Mouse (Mus musculus): ENCODE measurements around the gene Map1s. TPM values are rescaled to one million over a fixed set of nuclear protein-coding genes. Genes with fewer than 3 reads are reported as not detected.

Map1s gene
- polyA plus RNA-seq, 1 experiment = 18.4 TPM

GRCm38 (mm10) chr8:70912955-70913354, 7.2 kb downstream of the Map1s start:
- no peak for TF ChIP-seq POLR2A (IDR thresholded peaks at IDR 0.05; ENCODE audit: low read depth, low read length)
- TF ChIP-seq CTCF (conservative IDR thresholded peaks at IDR 0.05; ENCODE audit: insufficient read depth, insufficient read length, low read depth, low read length) = no peak
- Histone ChIP-seq H3K4me1 (ENCODE audit: control insufficient read depth, insufficient read depth, low read length) (no peaks in the 10 kb centered on the region), H3K4me3 (ENCODE audit: insufficient read depth, low read depth, low read length) (no peak overlapping the region), H3K27me3 (replicated peaks; ENCODE audit: control insufficient read depth, insufficient read depth, low read length) (no peaks in the 10 kb centered on the region), H3K27ac (ENCODE audit: insufficient read depth, low read depth, low read length) (no peak overlapping the region), H3K36me3 (ENCODE audit: control insufficient read depth, insufficient read depth, low read length) (no peaks in the 10 kb centered on the region; the same call in none of the 2 replicates)
- WGBS = 95% methylated on average over 30 of the region's 30 CpGs
- no peak for DNase-seq

DNA sequence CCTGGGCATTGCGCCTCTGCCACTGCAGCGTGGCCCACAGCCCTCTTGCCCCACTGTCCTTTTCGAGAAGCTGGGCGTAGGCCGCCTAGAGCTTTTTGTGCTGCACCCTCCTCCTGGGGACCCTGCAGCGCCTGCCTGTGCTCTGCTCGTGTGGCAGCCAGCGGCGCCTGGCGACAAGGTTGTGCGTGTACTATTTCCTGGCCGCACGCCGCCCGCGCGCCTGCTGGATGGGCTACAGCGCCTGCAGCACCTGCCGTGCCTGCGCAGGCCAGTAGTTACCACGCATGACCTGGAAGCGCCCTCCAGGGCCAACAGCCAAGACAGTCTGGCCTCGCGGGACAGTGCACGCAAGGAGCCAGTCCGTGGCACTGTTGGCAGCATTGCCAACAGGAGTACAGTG, 7.8 kb downstream of the Map1s start:
- WGBS = 91% methylated on average over 26 of the region's 26 CpGs
- no peak for DNase-seq
- Histone ChIP-seq H3K27ac (ENCODE audit: insufficient read depth, low read depth, low read length) (no peak overlapping the region), H3K4me3 (ENCODE audit: insufficient read depth, low read depth, low read length) (no peak overlapping the region), H3K36me3 (ENCODE audit: control insufficient read depth, insufficient read depth, low read length) (no peaks in the 10 kb centered on the region; the same call in none of the 2 replicates), H3K27me3 (replicated peaks; ENCODE audit: control insufficient read depth, insufficient read depth, low read length) (no peaks in the 10 kb centered on the region), H3K4me1 (ENCODE audit: control insufficient read depth, insufficient read depth, low read length) (no peaks in the 10 kb centered on the region)
- TF ChIP-seq CTCF (conservative IDR thresholded peaks at IDR 0.05; ENCODE audit: insufficient read depth, insufficient read length, low read depth, low read length) (no peak), POLR2A (IDR thresholded peaks at IDR 0.05; ENCODE audit: low read depth, low read length) (no peak)

DNA sequence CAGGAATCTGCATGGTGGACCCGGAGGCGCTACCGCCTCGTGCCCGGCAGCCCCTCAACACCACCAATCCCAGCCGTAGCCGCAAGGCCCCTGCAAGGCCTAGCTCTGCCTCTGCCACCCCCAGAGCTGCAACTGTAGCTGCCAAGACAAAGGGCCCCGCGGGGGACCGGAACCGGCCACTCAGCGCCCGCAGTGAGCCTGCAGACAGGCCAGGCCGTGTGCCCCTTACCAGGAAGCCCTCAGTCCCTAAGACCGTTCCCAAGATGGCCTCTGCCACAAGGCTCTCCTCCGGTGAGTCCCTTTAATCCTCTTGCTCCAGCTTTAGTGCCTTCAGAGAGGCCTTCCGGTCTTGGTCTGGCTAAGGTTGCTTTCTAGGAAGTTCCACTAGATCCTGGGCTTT, 9.0 kb downstream of the Map1s start:
- DNase-seq = no peak
- no peak overlapping the region for H3K4me3 ChIP-seq (ENCODE audit: insufficient read depth, low read depth, low read length)
- no peaks in the 10 kb centered on the region for H3K27me3 ChIP-seq (replicated peaks; ENCODE audit: control insufficient read depth, insufficient read depth, low read length)
- no peaks in the 10 kb centered on the region for H3K4me1 ChIP-seq (ENCODE audit: control insufficient read depth, insufficient read depth, low read length)
- no peaks in the 10 kb centered on the region; the same call in none of the 2 replicates for H3K36me3 ChIP-seq (ENCODE audit: control insufficient read depth, insufficient read depth, low read length)
- H3K27ac ChIP-seq (ENCODE audit: insufficient read depth, low read depth, low read length) = no peak overlapping the region
- WGBS = 95% methylated on average over 17 of the region's 17 CpGs
- TF ChIP-seq POLR2A (IDR thresholded peaks at IDR 0.05; ENCODE audit: low read depth, low read length) (no peak), CTCF (conservative IDR thresholded peaks at IDR 0.05; ENCODE audit: insufficient read depth, insufficient read length, low read depth, low read length) (no peak)

- TF ChIP-seq CTCF (conservative IDR thresholded peaks at IDR 0.05; ENCODE audit: insufficient read depth, insufficient read length, low read depth, low read length) (no peak), POLR2A (IDR thresholded peaks at IDR 0.05; ENCODE audit: low read depth, low read length) (no peak)
- 86% methylated on average over 9 of the region's 9 CpGs for WGBS
- no peaks in the 10 kb centered on the region for H3K27me3 ChIP-seq (replicated peaks; ENCODE audit: control insufficient read depth, insufficient read depth, low read length)
- DNase-seq = no peak
- H3K4me1 ChIP-seq (ENCODE audit: control insufficient read depth, insufficient read depth, low read length) = no peaks in the 10 kb centered on the region
- H3K27ac ChIP-seq (ENCODE audit: insufficient read depth, low read depth, low read length) = no peak overlapping the region
- no peaks in the 10 kb centered on the region for H3K36me3 ChIP-seq (ENCODE audit: control insufficient read depth, insufficient read depth, low read length)
- no peak overlapping the region for H3K4me3 ChIP-seq (ENCODE audit: insufficient read depth, low read depth, low read length)
Observed at GRCm38 (mm10) chr8:70920049-70920922, 14.6 kb downstream of the Map1s start.

DNA sequence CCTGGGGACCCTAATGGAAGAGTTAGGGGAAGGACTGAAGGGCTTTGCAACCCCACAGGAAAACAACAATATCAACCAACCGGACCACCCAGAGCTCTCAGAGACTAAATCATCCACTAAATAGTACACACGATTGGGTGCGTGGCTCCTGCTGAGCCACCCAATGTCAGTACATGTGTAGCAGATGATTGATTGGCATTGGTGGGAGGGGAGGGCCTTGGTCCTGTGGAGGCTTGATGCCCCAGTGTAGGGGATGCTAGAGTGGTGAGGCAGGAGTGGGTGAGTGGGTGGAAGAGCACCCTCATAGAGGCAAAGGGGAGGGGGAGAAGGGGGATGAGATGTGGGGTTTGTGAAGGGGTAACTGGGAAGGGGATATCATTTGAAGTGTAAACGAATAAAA, 18.4 kb downstream of the Map1s start:
- no peaks in the 10 kb centered on the region for H3K36me3 ChIP-seq (ENCODE audit: control insufficient read depth, insufficient read depth, low read length)
- WGBS = 81% methylated on average over 4 of the region's 4 CpGs
- H3K27ac ChIP-seq (ENCODE audit: insufficient read depth, low read depth, low read length) = no peak overlapping the region
- H3K4me1 ChIP-seq (ENCODE audit: control insufficient read depth, insufficient read depth, low read length) = no peaks in the 10 kb centered on the region
- DNase-seq = no peak
- no peak overlapping the region for H3K4me3 ChIP-seq (ENCODE audit: insufficient read depth, low read depth, low read length)
- no peaks in the 10 kb centered on the region for H3K27me3 ChIP-seq (replicated peaks; ENCODE audit: control insufficient read depth, insufficient read depth, low read length)
- no peak for TF ChIP-seq POLR2A (IDR thresholded peaks at IDR 0.05; ENCODE audit: low read depth, low read length)
- TF ChIP-seq CTCF (conservative IDR thresholded peaks at IDR 0.05; ENCODE audit: insufficient read depth, insufficient read length, low read depth, low read length) = no peak

DNA sequence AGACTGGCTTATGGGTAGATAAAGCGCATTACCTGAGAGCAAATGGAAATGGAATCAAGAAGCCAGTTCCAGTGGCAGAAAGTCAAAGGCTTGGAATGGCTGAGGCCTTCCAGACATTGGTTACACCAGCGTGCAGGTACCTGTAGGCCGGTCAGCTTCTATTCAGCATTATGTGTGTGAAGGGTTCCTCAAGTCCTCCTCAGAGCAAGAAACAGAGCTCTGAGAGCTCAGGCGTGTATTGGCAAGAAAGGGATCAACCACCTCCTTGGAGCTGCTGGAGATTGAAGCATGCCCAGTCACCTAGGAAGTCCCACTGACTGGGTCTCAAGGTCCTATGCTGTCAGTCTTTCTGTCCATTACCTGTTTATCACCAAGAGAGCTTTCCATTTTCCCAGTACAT, 20.0 kb downstream of the Map1s start:
- no peak overlapping the region for H3K4me3 ChIP-seq (ENCODE audit: insufficient read depth, low read depth, low read length)
- no peaks in the 10 kb centered on the region for H3K27me3 ChIP-seq (replicated peaks; ENCODE audit: control insufficient read depth, insufficient read depth, low read length)
- DNase-seq = no peak
- WGBS = 94% methylated on average over 4 of the region's 4 CpGs
- H3K4me1 ChIP-seq (ENCODE audit: control insufficient read depth, insufficient read depth, low read length) = no peaks in the 10 kb centered on the region
- no peak overlapping the region for H3K27ac ChIP-seq (ENCODE audit: insufficient read depth, low read depth, low read length)
- no peak for TF ChIP-seq CTCF (conservative IDR thresholded peaks at IDR 0.05; ENCODE audit: insufficient read depth, insufficient read length, low read depth, low read length)
- no peak for TF ChIP-seq POLR2A (IDR thresholded peaks at IDR 0.05; ENCODE audit: low read depth, low read length)
- H3K36me3 ChIP-seq (ENCODE audit: control insufficient read depth, insufficient read depth, low read length) = no peaks in the 10 kb centered on the region

DNA sequence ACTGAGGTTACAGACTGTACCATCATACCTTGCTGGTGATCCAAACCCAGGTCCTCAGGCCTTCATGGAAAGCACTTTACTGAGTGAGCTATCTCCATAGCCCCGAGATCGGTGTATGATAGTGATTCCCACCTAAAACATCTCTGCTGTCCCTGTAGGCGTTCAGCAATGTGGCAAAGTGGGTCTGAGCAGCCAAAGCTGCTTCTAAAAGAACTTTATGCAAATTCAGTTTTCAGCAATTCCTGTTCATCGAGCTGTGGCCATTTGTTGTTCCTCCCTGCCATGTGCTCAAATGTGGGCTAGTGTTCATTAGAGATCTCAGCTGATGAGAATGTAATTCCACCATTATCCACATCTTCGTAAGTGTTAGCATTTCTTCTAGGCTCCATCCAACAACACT, 20.7 kb downstream of the Map1s start:
- H3K36me3 ChIP-seq (ENCODE audit: control insufficient read depth, insufficient read depth, low read length) = no peaks in the 10 kb centered on the region
- no peaks in the 10 kb centered on the region for H3K27me3 ChIP-seq (replicated peaks; ENCODE audit: control insufficient read depth, insufficient read depth, low read length)
- no peaks in the 10 kb centered on the region for H3K4me1 ChIP-seq (ENCODE audit: control insufficient read depth, insufficient read depth, low read length)
- no peak for DNase-seq
- TF ChIP-seq CTCF (conservative IDR thresholded peaks at IDR 0.05; ENCODE audit: insufficient read depth, insufficient read length, low read depth, low read length) = no peak
- TF ChIP-seq POLR2A (IDR thresholded peaks at IDR 0.05; ENCODE audit: low read depth, low read length) = no peak
- H3K4me3 ChIP-seq (ENCODE audit: insufficient read depth, low read depth, low read length) = no peak overlapping the region
- WGBS = 81% methylated on average over 5 of the region's 5 CpGs
- H3K27ac ChIP-seq (ENCODE audit: insufficient read depth, low read depth, low read length) = no peak overlapping the region

All from kidney, adult 2 months (tissue).